Mouse (Mus musculus): ENCODE results near the gene Pex11a.
A peak's percentile ranks its signal among the peaks of the same experiment; 100 is the strongest.

The Pex11a gene

GRCm38 (mm10) chr7:79738913-79739312, 4.0 kb downstream of the Pex11a start:
- DNase-seq (ENCODE audit: low spot score), result no peak

DNA sequence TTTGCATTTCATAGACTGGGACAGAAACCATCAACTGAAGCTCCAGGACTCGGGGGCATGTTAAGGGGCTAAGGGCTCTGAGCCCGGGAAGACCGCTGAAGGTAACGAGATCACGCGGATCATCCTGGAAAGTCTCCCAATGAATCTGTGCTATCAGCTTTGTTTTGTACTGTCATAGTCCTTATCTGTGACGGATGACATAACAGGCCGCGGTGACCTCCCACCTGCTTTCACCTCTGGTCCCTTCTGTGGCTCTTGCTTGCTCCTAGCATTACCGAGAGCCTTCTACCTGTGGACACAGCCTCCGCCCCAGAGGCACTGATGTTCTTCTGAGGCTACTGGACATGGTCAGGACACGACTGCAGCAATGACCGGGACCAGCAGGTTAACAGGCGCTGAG, 6.4 kb downstream of the Pex11a start:
- DNase-seq (ENCODE audit: low spot score), result no peak

GRCm38 (mm10) chr7:79734563-79734962, 8.4 kb downstream of the Pex11a start:
- DNase-seq (ENCODE audit: low spot score), result no peak

DNA sequence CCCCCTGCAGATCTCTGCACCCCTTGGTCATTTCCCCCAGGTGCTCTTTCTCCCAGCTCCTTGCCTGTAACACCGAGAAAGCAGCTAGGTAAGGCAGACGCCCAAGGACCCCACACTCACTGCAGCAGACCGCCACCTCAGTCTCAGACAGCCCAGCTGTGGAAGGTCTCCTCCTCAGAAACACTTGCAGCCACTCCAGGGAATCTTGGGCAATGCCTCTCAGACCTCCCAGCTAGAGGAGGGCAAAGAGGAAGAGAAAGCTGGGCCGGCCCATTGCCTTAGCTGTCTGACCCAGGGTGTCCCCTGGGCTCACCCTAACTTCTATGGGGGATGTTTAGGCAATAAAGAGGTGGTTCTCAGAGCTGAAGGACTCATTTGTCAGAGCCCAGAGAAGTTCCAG, 10.3 kb downstream of the Pex11a start, which contains the start of gene Plin1:
Plin1 (minus strand) TSS at position 282 of the 400 bp plus-strand sequence.
- DNase-seq (ENCODE audit: low spot score), result no peak

DNA sequence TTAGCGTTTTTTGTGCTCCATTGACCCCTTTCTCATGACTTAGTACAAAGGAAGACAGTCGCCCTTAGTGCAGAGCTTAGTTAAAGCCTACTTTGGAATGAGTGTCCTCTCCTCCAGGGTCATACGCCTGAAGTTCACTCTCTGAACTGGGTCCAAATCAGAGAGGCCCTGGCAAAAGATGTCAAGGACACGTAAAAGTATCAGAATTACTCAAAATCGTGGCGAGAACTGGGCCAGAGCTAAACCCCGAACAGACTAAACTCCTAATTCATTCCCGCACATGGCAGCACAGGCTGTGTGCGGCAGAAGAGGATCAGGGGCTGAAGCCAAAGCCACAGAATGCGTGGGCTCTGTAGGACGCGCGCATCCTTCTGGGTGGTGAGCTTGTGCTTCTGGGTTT, 11.5 kb downstream of the Pex11a start:
- no peak for DNase-seq (ENCODE audit: low spot score)

- DNase-seq (ENCODE audit: low spot score), result peak; percentile 36
These were observed 13.1 kb downstream of the Pex11a start for GRCm38 (mm10) chr7:79729743-79730370.

DNA sequence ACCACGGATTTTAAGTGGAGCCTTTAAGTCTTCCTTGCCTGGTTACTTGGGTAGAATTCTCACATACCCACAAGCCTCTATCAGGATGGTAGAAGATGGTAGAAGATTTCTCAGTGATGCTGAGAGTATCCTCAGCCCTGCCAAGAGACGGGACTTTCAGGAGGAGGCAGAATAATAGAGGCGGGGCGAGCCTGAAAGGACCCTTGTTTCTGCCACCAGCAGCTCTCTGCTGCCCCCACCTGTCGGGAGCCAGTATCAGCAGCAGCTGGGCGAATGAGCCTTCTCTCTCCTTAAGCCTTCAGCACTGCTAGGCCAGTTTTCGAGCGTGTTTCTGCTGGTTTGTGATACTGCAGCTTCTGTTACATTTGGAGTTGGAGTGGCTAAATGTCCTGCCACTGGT, 13.8 kb downstream of the Pex11a start:
- DNase-seq (ENCODE audit: low spot score), result peak; percentile 89

GRCm38 (mm10) chr7:79728219-79728618, 14.7 kb downstream of the Pex11a start:
- DNase-seq (ENCODE audit: low spot score), result peak; percentile 89

DNA sequence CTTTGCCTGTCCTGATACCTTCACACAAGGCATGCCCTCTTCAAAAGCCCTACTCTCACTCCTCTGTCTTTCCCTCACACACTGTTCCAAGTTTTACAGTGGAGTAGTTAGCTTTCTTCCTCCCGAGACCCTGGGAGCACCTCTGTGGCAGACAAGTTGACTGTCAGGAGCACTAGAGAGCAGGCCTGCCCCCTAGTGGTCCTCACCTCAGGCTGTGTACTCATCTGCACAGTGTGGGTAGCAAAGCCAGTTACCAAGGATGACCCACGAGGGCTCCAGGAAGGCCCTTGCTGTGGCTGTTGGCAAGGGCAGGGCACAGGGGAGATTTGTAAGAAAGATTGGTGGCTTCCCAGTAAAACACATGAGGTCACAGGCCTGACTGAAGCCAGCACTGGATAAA, 15.8 kb downstream of the Pex11a start:
- peak; percentile 81 for DNase-seq (ENCODE audit: low spot score)

DNA sequence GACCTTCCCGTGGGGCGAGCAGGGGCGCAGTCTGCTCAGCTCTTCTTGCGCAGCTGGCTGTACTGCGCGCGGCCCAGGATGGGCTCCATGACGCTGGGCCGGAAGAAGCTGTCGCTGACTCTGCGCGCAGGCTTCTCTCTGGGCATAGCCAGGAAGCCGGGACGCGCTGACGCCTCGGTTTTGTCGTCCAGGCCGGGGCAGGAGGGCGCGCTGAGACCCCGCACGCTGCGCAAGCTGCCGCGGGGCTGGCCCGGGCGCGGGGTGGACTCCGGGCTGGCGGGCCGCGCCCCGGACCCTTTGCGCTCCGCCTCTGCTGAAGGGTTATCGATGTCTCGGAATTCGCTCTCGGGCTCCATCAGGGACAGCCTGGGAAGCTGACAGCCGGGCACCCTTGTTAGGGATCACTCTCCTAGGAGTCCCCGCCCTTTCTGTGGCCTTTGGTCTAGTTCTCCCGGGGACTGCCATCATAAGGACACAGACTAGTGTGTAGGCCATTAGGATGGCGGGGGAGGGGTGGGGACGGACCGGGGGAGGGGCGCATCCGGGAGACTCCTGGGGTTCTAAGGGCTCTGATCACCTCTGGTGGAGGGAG, 21.4 kb downstream of the Pex11a start:
- peak; percentile 71 for DNase-seq (ENCODE audit: low spot score)

DNA sequence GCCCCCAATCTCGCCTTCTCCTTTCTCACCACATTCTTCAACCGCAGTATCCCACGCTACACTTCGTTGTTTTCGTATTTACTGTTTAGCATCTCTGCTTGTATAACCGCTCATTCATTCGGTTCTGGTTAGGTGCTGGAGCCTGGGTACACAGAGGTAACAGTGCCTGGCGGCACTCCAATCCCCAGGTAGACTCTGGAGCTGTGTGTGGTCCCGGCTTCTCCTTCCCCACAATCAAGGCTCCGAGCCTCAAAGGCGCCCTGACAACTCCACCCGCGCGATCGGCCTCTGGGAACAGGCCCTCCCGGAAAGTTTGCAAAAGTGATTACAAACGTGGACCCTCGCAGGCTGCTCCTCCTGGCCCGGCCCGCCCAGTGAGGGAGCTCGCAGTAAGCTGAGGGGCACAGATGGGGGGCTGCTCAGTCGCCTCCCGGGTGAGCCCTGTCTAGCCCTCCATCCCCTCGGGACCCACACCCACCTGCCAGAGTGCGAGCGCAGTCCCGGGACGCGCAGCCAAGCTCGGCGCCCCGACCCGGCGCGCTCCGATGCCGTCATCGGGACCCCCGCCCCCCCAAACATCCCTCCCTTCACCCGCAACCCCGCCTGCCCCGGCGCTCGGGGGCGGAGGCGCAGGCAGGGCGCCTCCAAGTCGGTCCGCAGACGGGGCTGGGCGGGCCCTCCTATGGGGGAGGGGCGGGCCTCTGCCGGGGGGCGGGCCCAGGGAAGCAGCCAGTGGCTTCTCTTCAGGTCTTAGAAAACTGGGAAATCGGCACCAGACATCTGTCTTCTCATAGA, 27.5 kb downstream of the Pex11a start, which contains the start of gene Kif7:
Kif7 (minus strand) TSS at position 534 of the 795 bp plus-strand sequence.
- DNase-seq (ENCODE audit: low spot score), result peak; percentile 90

- peak; percentile 19 for DNase-seq (ENCODE audit: low spot score)
These were observed 32.1 kb downstream of the Pex11a start for GRCm38 (mm10) chr7:79710831-79711230.

DNA sequence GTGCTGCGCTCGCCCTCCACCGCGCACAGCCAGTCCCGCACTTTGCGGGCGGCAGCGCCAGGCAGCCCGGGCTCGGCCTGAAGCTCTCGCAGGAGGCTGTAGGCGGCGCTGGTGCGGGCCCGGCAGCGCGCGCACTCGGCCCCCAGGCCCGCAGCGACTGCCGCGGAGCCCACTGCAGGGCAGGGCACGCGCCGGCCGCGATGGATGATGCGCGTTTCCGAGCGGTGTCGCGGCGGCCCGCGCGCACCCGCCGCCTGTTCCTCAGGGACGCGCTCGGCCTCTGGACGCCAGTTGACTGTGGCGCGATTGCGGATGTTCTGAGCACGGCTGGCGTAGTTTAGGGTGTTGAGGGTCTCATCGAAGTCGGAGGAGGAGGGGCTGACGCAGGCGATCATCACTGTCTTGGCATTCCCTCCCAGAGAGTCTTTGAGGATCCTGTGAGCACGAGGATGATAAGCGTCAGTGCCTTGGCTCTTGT, 32.8 kb downstream of the Pex11a start:
- DNase-seq (ENCODE audit: low spot score), result peak; percentile 82

DNA sequence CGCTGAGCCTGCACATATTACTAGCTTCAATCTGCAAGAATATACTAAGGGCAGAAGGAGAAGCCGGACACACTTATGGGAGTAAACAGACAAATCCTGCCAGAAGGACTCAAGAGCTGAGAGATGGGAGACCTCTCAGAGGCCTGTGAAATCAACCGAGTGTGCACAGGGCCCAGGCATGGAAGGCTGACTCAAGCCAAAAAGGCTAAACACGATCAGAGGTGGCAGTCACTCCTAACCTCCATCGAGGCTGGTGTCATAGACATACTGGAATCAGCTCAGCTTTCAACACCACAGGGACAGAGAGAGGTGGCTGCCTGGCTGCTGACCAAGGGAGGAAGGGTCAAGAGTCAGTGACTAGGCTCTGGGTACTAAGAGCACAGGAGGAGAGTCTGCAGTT, 37.7 kb downstream of the Pex11a start:
- DNase-seq (ENCODE audit: low spot score), result no peak

DNA sequence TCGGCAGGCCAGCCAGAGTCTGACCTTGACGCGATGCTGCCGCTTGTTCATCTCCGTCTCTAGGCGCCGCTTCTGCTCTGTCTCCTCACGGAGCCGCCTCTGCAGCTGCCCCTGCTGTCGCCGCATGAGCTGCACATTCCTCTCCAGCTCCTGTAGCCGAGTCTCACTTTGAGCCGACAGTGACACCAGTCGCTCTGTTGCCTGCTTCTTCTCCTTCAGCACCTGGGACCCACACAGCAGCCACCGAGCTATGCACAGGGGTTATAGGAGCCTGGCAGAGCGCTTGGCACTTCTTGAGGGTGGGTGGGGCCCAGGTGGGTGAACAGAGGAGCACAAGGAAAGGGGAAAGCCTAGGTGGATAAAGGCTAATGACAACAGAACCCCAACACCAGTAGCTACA, 40.2 kb downstream of the Pex11a start:
- no peak for DNase-seq (ENCODE audit: low spot score)

- DNase-seq (ENCODE audit: low spot score), result no peak
These were observed 46.4 kb downstream of the Pex11a start for GRCm38 (mm10) chr7:79696495-79696894.
